Mouse (Mus musculus): ENCODE measurements around the gene Tor1aip1. TPM values are rescaled to one million over a fixed set of nuclear protein-coding genes. Genes with fewer than 3 reads are reported as not detected.

Gene Tor1aip1
- polyA plus RNA-seq, 1 experiment from 2014 or later, result 41.5 TPM

DNA sequence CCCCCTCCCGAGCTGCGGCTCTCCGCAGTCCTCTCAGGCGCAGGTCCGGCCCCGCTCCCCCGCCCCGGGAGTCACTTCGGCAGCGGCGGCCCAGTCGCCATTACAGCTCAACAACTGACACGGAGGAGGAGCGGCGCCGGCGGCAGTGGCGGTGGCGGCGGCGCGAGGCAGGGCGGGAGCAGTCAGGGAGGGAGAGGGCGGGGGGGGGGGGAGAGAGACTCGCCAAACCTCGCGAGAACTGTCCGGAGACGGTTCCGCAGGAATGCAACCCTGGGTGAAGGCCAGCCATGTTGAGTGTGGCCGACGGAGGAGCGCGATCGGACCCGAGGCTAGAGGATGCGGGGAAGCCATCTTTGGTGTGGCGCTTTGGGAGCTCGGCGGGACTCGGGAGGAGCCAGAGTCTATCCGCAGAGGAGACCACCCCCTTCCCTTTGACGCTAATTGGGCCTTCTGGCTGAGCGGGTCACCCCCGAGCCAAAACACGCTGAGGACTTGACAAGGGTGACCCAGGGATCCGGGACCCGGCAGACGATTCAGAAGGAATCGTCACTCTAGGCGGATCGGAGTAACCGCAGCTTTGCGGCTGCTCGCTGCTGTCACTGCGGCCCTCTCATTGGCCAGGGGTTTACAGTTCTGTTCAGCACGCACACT, 63.1 kb downstream of the Tor1aip1 start, which contains the start of gene Cep350:
Gene Cep350, minus strand, starts transcription at position 188 of the 651 bp plus-strand sequence.
- DNase-seq (ENCODE audit: low spot score), result peak; percentile 98
- H3K27ac ChIP-seq (replicated peaks), result peak within 1 kb of the TSS; percentile 98
- peak within 1 kb of the TSS; percentile 100 for H3K4me3 ChIP-seq
- no peaks in the 10 kb centered on the region for H3K27me3 ChIP-seq (ENCODE audit: low read depth, poor library complexity, severe bottlenecking)
- H3K9me3 ChIP-seq (replicated peaks), result no peaks in the 10 kb centered on the region
- H3K36me3 ChIP-seq, result no peaks in the 10 kb centered on the region
- under 1% methylated on average over 55 of the region's 57 CpGs for WGBS
- peaks cover 29% of the 10 kb centered on the region for H3K4me1 ChIP-seq

GRCm38 (mm10) chr1:155972146-155973067, 63.9 kb downstream of the Tor1aip1 start:
- Histone ChIP-seq H3K4me3 (peak overlapping the region; percentile 100), H3K27me3 (ENCODE audit: low read depth, poor library complexity, severe bottlenecking) (no peaks in the 10 kb centered on the region), H3K9me3 (replicated peaks) (no peaks in the 10 kb centered on the region), H3K27ac (replicated peaks) (peak overlapping the region; percentile 98), H3K4me1 (peaks cover 29% of the 10 kb centered on the region), H3K36me3 (no peaks in the 10 kb centered on the region)
- DNase-seq (ENCODE audit: low spot score), result no peak
- 2% methylated on average over 48 of the region's 51 CpGs for WGBS

Other genes starting within 250 kb of the Tor1aip1 start
- gene Qsox1, start 223.6 kb downstream of the Tor1aip1 start, polyA plus RNA-seq (2016; fragmentation: Nextera tagmentation; extraction: Ambion mirVana), result 18.0 and 24.2 TPM in 2 replicates
- 6.3 and 6.7 TPM in 2 replicates for gene Cep350, start 63.2 kb downstream of the Tor1aip1 start, polyA plus RNA-seq (2016; fragmentation: Nextera tagmentation; extraction: Ambion mirVana)
- gene Tor1aip2, start 1.1 kb downstream of the Tor1aip1 start, polyA plus RNA-seq (2016; fragmentation: Nextera tagmentation; extraction: Ambion mirVana), result 104 and 107 TPM in 2 replicates
- gene Fam163a, start 168.5 kb upstream of the Tor1aip1 start, polyA plus RNA-seq (2016; fragmentation: Nextera tagmentation; extraction: Ambion mirVana), result 4.5 and 7.2 TPM in 2 replicates

Data from midbrain, embryonic 10.5 days (tissue).